Mouse (Mus musculus) megakaryocyte, embryonic 14.5 days (primary cell): Measurements from ENCODE around the gene Stox2.
"Not testable (repeated sequence)": the region's sequence is repeated elsewhere in the genome, so short reads cannot be mapped to it uniquely, and the experiment has no call there.

Experiments
- FLI1 ChIP-seq: IDR thresholded peaks from 2 replicates; pipeline ENCODE4 v1.6.1; 2012; ENCODE audit warnings: low read length, inconsistent platforms, mixed read lengths
- GATA1 ChIP-seq: IDR thresholded peaks from 3 replicates; pipeline ENCODE4 v1.6.1; 2012; ENCODE audit warnings: mixed read lengths, low read length, inconsistent platforms, borderline replicate concordance

- TF ChIP-seq GATA1, FLI1: not testable (repeated sequence)
Observed at GRCm38 (mm10) chr8:47449211-47449610, 3.0 kb upstream of the Stox2 start.
